Mouse (Mus musculus) thymus, adult 2 months (tissue): ENCODE results near the gene Exoc2. TPM values are rescaled to one million over a fixed set of nuclear protein-coding genes. Genes with fewer than 3 reads are reported as not detected.

Source experiments
- DNase-seq: peaks from one replicate; pipeline ENCODE4 v3.0.0; 2021
- H3K27ac ChIP-seq: fragments of 200-500 bp; 2 replicates; pipeline ENCODE4 v1.5.1; 2012; ENCODE audit warnings: low read length, control low read depth; ENCODE audit not compliant: control insufficient read depth, insufficient read depth
- H3K27me3 ChIP-seq: fragments of 200-500 bp; 2 replicates; pipeline ENCODE4 v1.6.1; 2012; ENCODE audit warnings: mild to moderate bottlenecking, low read length, moderate library complexity, mixed read lengths; ENCODE audit not compliant: control insufficient read depth, insufficient read depth
- H3K36me3 ChIP-seq: fragments of 200-500 bp; 2 replicates; pipeline ENCODE4 v1.6.1; 2012; ENCODE audit warnings: mild to moderate bottlenecking, low read length, moderate library complexity; ENCODE audit not compliant: control insufficient read depth, insufficient read depth
- H3K4me1 ChIP-seq: fragments of 200-500 bp; replicated peaks from 2 replicates; pipeline ENCODE4 v1.6.1; 2012; ENCODE audit warnings: low read length; ENCODE audit not compliant: control insufficient read depth, insufficient read depth
- H3K4me3 ChIP-seq: fragments of 200-500 bp; 2 replicates; pipeline ENCODE4 v1.5.1; 2012; ENCODE audit warnings: mild to moderate bottlenecking, low read length, control low read depth, moderate library complexity; ENCODE audit not compliant: control insufficient read depth, insufficient read depth
- CTCF ChIP-seq: fragments of 200-500 bp; IDR thresholded peaks from 2 replicates; pipeline ENCODE4 v1.5.1; 2012; ENCODE audit warnings: mild to moderate bottlenecking, control low read depth, low read length, moderate library complexity, borderline replicate concordance; ENCODE audit not compliant: control insufficient read depth, poor library complexity, insufficient read depth; ENCODE audit errors: extremely low read depth
- POLR2A ChIP-seq: fragments of 200-500 bp; IDR thresholded peaks from 2 replicates; pipeline ENCODE4 v1.6.1; 2012; ENCODE audit warnings: mild to moderate bottlenecking, low read length, control low read depth, moderate library complexity; ENCODE audit not compliant: control insufficient read depth, poor library complexity, insufficient read depth; ENCODE audit errors: extremely low read depth
- WGBS: fragments of 180-500 bp; shearing (Covaris S2); methylation state at CpG from one replicate; pipeline ENCODE4 v1.1.7; 2018; 5-methylcytosine and 5-hydroxymethylcytosine counted together
- polyA plus RNA-seq: library from polyadenylated mRNA; depleted of rRNA; stranded (reverse); fragments of >200 nt; gene quantifications from 2 replicates; pipeline ENCODE4 v1.2.3, GENCODE M21; 2012

The Exoc2 gene
- polyA plus RNA-seq, 1 experiment: 25.7 TPM

DNA sequence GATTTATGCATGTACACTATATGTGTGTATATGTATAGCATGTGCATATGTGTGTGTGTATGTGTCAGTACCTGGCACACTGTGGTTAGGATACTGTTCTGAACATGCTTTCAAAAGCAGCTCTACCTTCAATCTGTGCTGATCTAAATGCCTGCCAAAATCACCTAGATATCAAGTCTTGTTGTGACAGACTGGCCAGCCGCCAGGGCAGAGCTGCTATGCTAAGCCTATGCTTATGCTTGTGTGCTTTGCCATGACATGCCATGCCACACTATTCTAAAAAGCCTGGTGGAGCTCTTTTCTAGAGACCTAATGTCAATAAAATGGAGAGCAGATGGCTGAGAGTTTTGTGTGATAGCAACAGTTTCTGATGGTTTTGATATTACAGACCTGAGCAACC lies 94.0 kb downstream of the Exoc2 start:
- WGBS: 100% methylated on average over 1 of the region's 1 CpGs
- H3K4me1 ChIP-seq: no peaks in the 10 kb centered on the region; the same call in 1 of the 2 replicates

GRCm38 (mm10) chr13:30875825-30876224 lies 98.1 kb downstream of the Exoc2 start:
- WGBS: 93% methylated on average over 3 of the region's 3 CpGs
- Histone ChIP-seq H3K4me1 (no peaks in the 10 kb centered on the region; the same call in 1 of the 2 replicates), H3K36me3 (peaks cover 54% of the 10 kb centered on the region), H3K27ac (no peak overlapping the region), H3K4me3 (no peak overlapping the region), H3K27me3 (no peaks in the 10 kb centered on the region)
- no peak for TF ChIP-seq POLR2A
- TF ChIP-seq CTCF: no peak
- DNase-seq: no peak

More for the DNA sequence above, 94.0 kb downstream of the Exoc2 start:
- TF ChIP-seq CTCF (no peak), POLR2A (no peak)
- Histone ChIP-seq H3K27me3 (no peaks in the 10 kb centered on the region), H3K36me3 (peaks cover 41% of the 10 kb centered on the region), H3K4me3 (no peak overlapping the region), H3K27ac (no peak overlapping the region)
- DNase-seq: no peak

DNA sequence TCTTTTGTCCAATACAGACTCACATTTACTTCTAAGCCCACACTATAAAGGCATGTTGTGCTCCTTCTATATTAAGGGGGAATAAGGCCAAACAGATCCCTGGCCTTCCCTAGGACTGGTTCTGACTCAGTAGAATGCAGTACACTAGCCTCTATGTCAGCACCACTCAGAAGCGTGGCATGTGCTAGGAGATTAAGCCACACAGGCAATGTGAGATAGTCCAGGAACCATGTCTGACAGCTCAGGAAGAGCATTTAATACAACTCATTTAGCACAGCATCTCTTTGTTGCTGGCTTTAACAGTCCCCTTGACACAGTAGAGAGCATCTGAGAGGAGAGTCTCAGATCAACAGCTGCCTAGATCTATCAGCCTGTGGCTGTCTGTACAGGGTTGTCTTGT lies 100.4 kb downstream of the Exoc2 start:
- Histone ChIP-seq H3K4me3 (no peak overlapping the region), H3K27me3 (no peaks in the 10 kb centered on the region), H3K4me1 (no peaks in the 10 kb centered on the region; the same call in 1 of the 2 replicates), H3K36me3 (peaks cover 55% of the 10 kb centered on the region), H3K27ac (no peak overlapping the region)
- 100% methylated on average over 1 of the region's 1 CpGs for WGBS
- no peak for TF ChIP-seq CTCF
- no peak for TF ChIP-seq POLR2A
- no peak for DNase-seq

GRCm38 (mm10) chr13:30865486-30865885 lies 108.4 kb downstream of the Exoc2 start:
- Histone ChIP-seq H3K27me3 (no peaks in the 10 kb centered on the region), H3K4me1 (no peaks in the 10 kb centered on the region), H3K4me3 (no peak overlapping the region), H3K36me3 (peaks cover 47% of the 10 kb centered on the region), H3K27ac (no peak overlapping the region)
- no peak for DNase-seq
- TF ChIP-seq POLR2A: no peak
- TF ChIP-seq CTCF: no peak

DNA sequence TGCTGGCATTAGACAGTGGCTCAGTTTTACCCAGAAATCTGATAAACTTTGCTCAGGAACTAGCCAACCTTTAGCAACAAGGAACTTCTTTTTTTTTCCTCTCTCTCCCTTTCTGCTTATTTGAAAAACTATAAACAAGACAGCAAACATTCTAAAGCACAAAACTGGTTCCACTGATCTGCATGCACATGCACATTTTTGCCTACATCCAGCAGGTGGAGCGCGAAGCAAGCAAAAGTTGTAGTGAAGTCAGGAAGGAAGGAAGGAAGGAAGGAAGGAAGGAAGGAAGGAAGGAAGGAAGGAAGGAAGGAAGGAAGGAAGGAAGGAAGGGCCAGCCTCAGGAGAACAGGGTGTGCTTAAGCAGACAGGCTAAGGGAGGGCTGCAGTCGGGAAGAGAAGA lies 109.9 kb downstream of the Exoc2 start:
- Histone ChIP-seq H3K4me1 (no peaks in the 10 kb centered on the region), H3K27me3 (no peaks in the 10 kb centered on the region), H3K4me3 (no peak overlapping the region), H3K36me3 (peaks cover 44% of the 10 kb centered on the region), H3K27ac (no peak overlapping the region)
- 97% methylated on average over 3 of the region's 3 CpGs for WGBS
- no peak for DNase-seq
- TF ChIP-seq POLR2A: no peak
- no peak for TF ChIP-seq CTCF

- no peak for DNase-seq
- no peak overlapping the region for H3K4me3 ChIP-seq
- TF ChIP-seq CTCF (no peak), POLR2A (no peak)
- no peaks in the 10 kb centered on the region for H3K27me3 ChIP-seq
- H3K36me3 ChIP-seq: peaks cover 35% of the 10 kb centered on the region
- WGBS: 95% methylated on average over 3 of the region's 3 CpGs
- H3K4me1 ChIP-seq: no peaks in the 10 kb centered on the region
- H3K27ac ChIP-seq: no peak overlapping the region
These were observed 115.5 kb downstream of the Exoc2 start for GRCm38 (mm10) chr13:30858421-30858820.

DNA sequence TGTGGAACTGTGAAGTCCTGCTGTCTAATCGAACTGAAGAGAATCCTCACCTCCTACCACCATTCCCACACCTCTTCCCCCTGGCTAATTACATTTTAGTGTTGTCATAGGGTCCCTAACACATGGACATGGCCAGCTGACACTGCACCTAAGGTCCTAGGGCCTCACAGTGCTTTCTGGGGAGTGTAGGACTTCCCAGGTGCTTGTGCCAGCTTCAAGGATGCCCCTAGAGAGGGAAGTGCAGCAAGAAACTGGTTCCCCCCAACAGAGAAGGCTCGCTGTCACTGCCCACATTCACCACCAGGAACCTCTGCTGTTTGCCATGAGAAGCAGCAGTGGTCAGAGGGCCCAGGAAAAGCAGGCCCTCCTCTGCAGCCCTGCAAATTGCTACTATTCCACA lies 123.2 kb downstream of the Exoc2 start:
- Histone ChIP-seq H3K4me1 (no peaks in the 10 kb centered on the region), H3K36me3 (peaks cover 12% of the 10 kb centered on the region), H3K4me3 (no peak overlapping the region), H3K27me3 (no peaks in the 10 kb centered on the region), H3K27ac (no peak overlapping the region)
- no peak for TF ChIP-seq POLR2A
- TF ChIP-seq CTCF: no peak
- 90% methylated on average over 2 of the region's 2 CpGs for WGBS
- no peak for DNase-seq
